Mouse (Mus musculus) kidney, postnatal 0 days (tissue): ENCODE measurements at regions not wholly inside any gene's neighbourhood (a gene's known extent, or its start where the extent isn't known, plus 50 kb on each side); places are given as distances from the start of the nearest gene placed in this dataset.

Source experiments
- ATAC-seq: fragments of 200-750 bp; cut with Nextera tagmentation; replicated peaks from 2 replicates; pipeline ENCODE4 v1.8.0; 2017; ENCODE audit warnings: low read depth, moderate number of reproducible peaks, moderate TSS enrichment, moderate library complexity; ENCODE audit not compliant: low FRiP score
- DNase-seq: peaks from one replicate; pipeline ENCODE4 v3.0.0-alpha.2; 2016; ENCODE audit warnings: low spot score
- H3K27ac ChIP-seq: fragments of 300-500 bp; sonication (generic); 2 replicates; pipeline ENCODE4 v1.5.1; 2014; ENCODE audit warnings: mild to moderate bottlenecking
- H3K27me3 ChIP-seq: fragments of 300-500 bp; sonication (generic); 2 replicates; pipeline ENCODE4 v1.6.1; 2014; ENCODE audit warnings: low read length, mixed read lengths; ENCODE audit not compliant: insufficient read depth
- H3K36me3 ChIP-seq: fragments of 300-500 bp; sonication (generic); 2 replicates; pipeline ENCODE4 v1.6.1; 2014; ENCODE audit warnings: low read length, mixed read lengths; ENCODE audit not compliant: insufficient read depth
- H3K4me1 ChIP-seq: fragments of 300-500 bp; sonication (generic); replicated peaks from 2 replicates; pipeline ENCODE4 v1.6.1; 2014; ENCODE audit warnings: antibody characterized with exemption, low read length, mixed read lengths; ENCODE audit not compliant: insufficient read depth
- H3K4me2 ChIP-seq: fragments of 300-500 bp; sonication (generic); 2 replicates; pipeline ENCODE4 v1.6.1; 2014; ENCODE audit warnings: mild to moderate bottlenecking, low read length, moderate library complexity, mixed read lengths
- H3K4me3 ChIP-seq: fragments of 300-500 bp; sonication (generic); replicated peaks from 2 replicates; pipeline ENCODE4 v1.5.1; 2014; ENCODE audit warnings: low read depth, low read length
- H3K9ac ChIP-seq: fragments of 300-500 bp; sonication (generic); 2 replicates; pipeline ENCODE4 v1.6.1; 2014; ENCODE audit warnings: low read depth, low read length
- H3K9me3 ChIP-seq: fragments of 300-500 bp; sonication (generic); replicated peaks from 2 replicates; pipeline ENCODE4 v1.6.1; 2016; ENCODE audit warnings: low read length, inconsistent platforms, mixed read lengths
- CTCF ChIP-seq: IDR thresholded peaks from 2 replicates; pipeline ENCODE4 v1.5.1; 2016; ENCODE audit warnings: antibody characterized with exemption, low read depth, mild to moderate bottlenecking, moderate library complexity
- WGBS: fragments of 180-500 bp; shearing (Covaris S2); extraction: QIAGEN DNeasy Blood & Tissue Kit; methylation state at CpG from one replicate; pipeline ENCODE4 v1.1.7; 2014; 5-methylcytosine and 5-hydroxymethylcytosine counted together

DNA sequence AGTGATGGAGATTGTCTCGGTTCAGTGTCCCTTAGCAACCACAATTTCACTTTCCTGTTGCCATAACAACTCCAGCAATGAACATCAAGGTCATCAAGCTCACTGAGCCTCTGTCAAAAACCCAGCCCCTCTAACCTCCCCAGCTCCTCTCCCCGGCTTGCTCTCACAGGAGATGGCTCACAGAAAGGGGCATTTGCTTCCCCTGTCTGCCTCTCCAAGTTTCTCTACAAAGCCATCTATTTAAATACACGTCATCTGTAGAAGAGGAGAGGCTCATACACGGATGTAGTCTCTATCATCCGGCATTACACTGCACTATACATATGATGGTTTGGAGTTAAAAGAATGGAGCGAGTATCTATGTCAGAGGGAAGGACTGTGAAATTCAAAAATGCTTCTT is 637.4 kb upstream of the Adamts9 start:
- 79% methylated on average over 6 of the region's 6 CpGs for WGBS
- Histone ChIP-seq H3K27me3 (no peaks in the 10 kb centered on the region), H3K4me3 (no peak overlapping the region), H3K27ac (no peak overlapping the region), H3K9ac (no peak overlapping the region), H3K4me1 (no peaks in the 10 kb centered on the region), H3K36me3 (no peaks in the 10 kb centered on the region), H3K9me3 (no peaks in the 10 kb centered on the region), H3K4me2 (no peak overlapping the region)
- no peak for TF ChIP-seq CTCF
- ATAC-seq (no peak), DNase-seq (no peak)

DNA sequence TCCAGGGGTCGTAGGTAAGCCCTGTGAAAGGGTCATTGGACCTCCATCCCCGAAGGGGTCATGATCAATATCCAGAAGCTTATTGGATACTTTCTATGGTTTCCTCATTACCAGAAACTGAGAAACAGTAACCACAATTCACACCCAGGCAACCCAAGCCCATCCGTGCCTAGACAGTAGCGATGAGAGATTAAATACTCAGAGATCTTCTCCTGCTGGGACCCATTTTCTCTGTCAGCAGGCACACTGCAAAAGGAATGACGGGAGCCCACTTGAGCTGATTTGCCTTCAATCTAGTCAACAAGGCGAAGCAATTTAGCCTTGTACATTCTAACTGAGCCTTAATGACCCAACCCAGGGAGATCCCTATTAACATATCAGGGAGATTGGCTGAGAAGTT is 632.0 kb upstream of the Adamts9 start:
- Histone ChIP-seq H3K4me3 (no peak overlapping the region), H3K4me1 (no peaks in the 10 kb centered on the region), H3K27ac (no peak overlapping the region), H3K9ac (no peak overlapping the region), H3K36me3 (no peaks in the 10 kb centered on the region), H3K27me3 (no peaks in the 10 kb centered on the region), H3K9me3 (no peaks in the 10 kb centered on the region), H3K4me2 (no peak overlapping the region)
- WGBS, result 89% methylated on average over 6 of the region's 6 CpGs
- TF ChIP-seq CTCF, result no peak
- no peak for ATAC-seq
- no peak for DNase-seq

DNA sequence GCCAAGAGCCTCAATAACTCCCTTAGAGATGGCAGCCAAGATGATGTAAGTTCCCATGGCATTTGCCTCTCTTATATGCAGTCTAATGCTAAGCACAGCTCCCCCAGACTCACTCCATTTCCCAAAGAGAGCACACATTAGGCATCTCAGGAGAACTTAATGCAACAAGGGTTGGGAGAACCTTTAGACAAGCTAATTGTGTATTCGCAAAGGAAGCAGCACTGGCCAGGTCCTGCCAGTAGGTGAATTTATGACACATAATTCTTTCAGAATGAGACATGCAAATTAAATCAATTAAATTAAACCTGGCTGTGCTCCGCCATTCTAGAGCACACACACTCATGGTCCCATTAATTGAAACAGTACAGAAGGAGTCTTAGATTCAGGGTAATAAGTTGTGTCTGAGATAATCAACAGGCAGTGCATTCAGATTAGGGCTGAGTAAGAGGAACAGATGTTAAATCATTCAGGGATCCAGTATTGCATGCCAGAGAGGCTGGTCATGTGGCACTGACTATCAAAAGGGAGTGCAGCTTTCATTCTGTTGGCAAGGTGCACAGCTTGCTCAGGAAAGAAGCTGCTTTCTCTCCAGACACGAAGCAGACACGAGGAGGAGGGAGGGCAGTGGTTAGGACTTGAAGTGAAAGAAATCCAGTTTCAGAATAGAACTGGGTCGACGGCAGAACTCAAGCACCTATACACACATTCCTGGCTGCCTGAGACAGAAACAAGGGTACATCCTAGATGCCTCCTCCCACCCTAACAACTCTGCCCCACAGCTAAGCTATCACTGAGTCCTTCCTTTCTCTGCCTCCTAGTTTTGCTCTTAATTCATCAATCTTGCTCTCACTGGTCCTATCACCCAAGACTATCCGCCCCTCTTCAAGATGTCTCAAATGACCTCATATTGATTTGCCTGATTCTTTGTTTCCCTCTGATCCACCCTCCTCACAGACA is 630.7 kb upstream of the Adamts9 start:
- ATAC-seq, result no peak
- Histone ChIP-seq H3K9ac (no peak overlapping the region), H3K4me3 (no peak overlapping the region), H3K4me2 (no peak overlapping the region), H3K9me3 (no peaks in the 10 kb centered on the region), H3K27ac (no peak overlapping the region), H3K4me1 (no peaks in the 10 kb centered on the region), H3K36me3 (no peaks in the 10 kb centered on the region), H3K27me3 (no peaks in the 10 kb centered on the region)
- peak; percentile 46 for DNase-seq
- no peak for TF ChIP-seq CTCF
- WGBS, result 65% methylated on average over 7 of the region's 7 CpGs

DNA sequence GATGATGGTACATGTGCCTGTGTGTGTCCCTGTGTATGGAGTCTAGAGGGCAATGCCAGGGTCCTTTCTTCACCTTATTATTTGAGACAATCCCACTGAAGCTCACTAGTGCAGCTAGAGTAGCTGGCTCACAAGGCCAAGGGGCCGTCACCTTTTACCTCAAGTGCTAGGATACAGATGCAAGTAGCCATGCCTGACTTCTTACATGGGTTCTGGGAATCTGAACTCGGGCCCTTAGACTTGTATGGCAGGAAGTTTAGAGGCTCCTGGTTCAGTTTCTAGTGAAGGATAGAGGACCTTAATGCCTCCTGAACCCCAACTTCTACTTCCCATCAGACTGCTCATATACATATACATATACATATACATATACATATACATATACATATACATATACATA is 626.6 kb upstream of the Adamts9 start:
- H3K4me3 ChIP-seq, result no peak overlapping the region
- ATAC-seq, result no peak
- no peak overlapping the region for H3K9ac ChIP-seq
- H3K36me3 ChIP-seq, result no peaks in the 10 kb centered on the region
- H3K4me1 ChIP-seq, result no peaks in the 10 kb centered on the region
- no peak overlapping the region for H3K27ac ChIP-seq
- no peaks in the 10 kb centered on the region for H3K27me3 ChIP-seq
- H3K9me3 ChIP-seq, result no peaks in the 10 kb centered on the region
- TF ChIP-seq CTCF, result no peak
- H3K4me2 ChIP-seq, result no peak overlapping the region
- 96% methylated on average over 2 of the region's 2 CpGs for WGBS
- no peak for DNase-seq

DNA sequence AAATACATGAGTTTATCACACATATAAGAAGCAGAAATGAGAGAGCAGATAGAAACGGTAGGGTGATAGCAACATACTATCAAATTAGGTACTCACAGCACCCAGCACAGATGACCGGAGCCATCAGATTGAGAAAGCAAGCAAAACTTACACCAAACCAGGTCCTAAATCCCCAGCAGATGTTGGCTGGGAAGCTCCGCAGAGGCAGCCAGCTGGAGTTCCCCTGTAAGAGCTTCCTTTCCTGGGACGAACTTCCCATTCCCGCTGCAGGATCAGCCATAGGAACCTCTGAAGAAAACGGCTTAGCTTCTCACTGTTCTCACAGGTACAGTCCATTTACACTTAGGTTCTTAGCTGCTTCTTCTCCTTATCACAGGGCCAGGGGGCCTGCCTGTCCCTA is 625.9 kb upstream of the Adamts9 start:
- no peak for TF ChIP-seq CTCF
- Histone ChIP-seq H3K4me1 (no peaks in the 10 kb centered on the region), H3K27me3 (no peaks in the 10 kb centered on the region), H3K4me3 (no peak overlapping the region), H3K27ac (no peak overlapping the region), H3K36me3 (no peaks in the 10 kb centered on the region), H3K4me2 (no peak overlapping the region), H3K9me3 (no peaks in the 10 kb centered on the region), H3K9ac (no peak overlapping the region)
- WGBS, result 76% methylated on average over 6 of the region's 6 CpGs
- ATAC-seq, result no peak
- no peak for DNase-seq

DNA sequence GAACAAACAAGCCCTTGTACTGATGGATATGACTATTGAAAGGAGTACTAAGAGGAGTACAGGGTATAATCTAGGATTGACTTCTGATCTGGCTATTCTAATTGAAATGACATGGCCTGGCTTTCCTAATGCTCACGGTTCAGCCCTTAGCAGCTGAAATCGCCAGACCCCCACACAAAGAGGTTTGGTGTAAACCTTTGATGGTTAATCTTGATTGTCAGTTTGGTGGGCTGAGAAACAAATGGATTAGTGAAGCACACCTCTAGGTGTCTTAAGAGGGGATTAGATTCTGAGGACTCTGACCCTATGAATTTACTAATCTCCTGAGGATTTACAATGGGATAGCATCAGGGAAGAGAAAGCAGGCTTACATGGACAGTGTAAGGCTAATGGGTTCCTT is 623.4 kb upstream of the Adamts9 start:
- H3K4me1 ChIP-seq, result no peaks in the 10 kb centered on the region
- H3K9me3 ChIP-seq, result no peaks in the 10 kb centered on the region
- no peak overlapping the region for H3K4me2 ChIP-seq
- 42% methylated on average over 2 of the region's 2 CpGs for WGBS
- DNase-seq (no peak), ATAC-seq (no peak)
- TF ChIP-seq CTCF, result no peak
- H3K9ac ChIP-seq, result no peak overlapping the region
- no peaks in the 10 kb centered on the region for H3K36me3 ChIP-seq
- no peak overlapping the region for H3K27ac ChIP-seq
- H3K27me3 ChIP-seq, result no peaks in the 10 kb centered on the region
- H3K4me3 ChIP-seq, result no peak overlapping the region
